Mouse (Mus musculus): ENCODE data around the gene Ddx39b. TPM values are rescaled to one million over a fixed set of nuclear protein-coding genes. Genes with fewer than 3 reads are reported as not detected.

Ddx39b gene
- polyA plus RNA-seq, 1 experiment from 2014 or later = 467 TPM

DNA sequence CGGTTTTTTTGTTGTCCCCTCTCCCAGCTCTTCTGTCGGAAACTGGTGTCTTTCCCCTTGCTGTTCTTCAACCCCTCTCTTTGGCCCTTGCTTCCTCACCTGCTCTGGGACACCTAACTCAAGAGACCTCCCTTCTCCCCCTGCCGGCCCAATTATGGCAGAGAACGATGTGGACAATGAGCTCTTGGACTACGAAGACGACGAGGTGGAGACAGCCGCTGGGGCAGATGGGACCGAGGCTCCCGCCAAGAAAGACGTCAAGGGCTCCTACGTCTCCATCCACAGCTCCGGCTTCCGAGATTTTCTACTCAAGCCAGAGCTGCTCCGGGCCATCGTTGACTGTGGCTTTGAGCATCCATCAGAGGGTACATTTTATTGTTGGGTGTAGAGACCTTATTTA lies 1.5 kb downstream of the Ddx39b start:
- ATAC-seq (ENCODE audit: insufficient number of reproducible peaks, insufficient read depth, low FRiP score, low read depth) = no peak
- H3K9me3 ChIP-seq (ENCODE audit: control insufficient read depth, low read depth, low read length) = no peaks in the 10 kb centered on the region
- H3K27me3 ChIP-seq (ENCODE audit: control insufficient read depth, insufficient read depth, low read length) = no peaks in the 10 kb centered on the region
- WGBS = 5% methylated on average over 16 of the region's 16 CpGs
- peak overlapping the region; percentile 93 for H3K4me2 ChIP-seq (replicated peaks; ENCODE audit: low read depth, low read length)
- peaks cover 27% of the 10 kb centered on the region for H3K4me1 ChIP-seq (ENCODE audit: control insufficient read depth, insufficient read depth, low read length)
- H3K4me3 ChIP-seq (ENCODE audit: low read depth, low read length) = peak overlapping the region; percentile 92
- peak overlapping the region; percentile 98 for H3K27ac ChIP-seq (ENCODE audit: low read length)
- H3K9ac ChIP-seq (replicated peaks; ENCODE audit: low read depth, low read length) = peak overlapping the region; percentile 95
- H3K36me3 ChIP-seq (ENCODE audit: control insufficient read depth, insufficient read depth, low read length) = peaks cover 50% of the 10 kb centered on the region

DNA sequence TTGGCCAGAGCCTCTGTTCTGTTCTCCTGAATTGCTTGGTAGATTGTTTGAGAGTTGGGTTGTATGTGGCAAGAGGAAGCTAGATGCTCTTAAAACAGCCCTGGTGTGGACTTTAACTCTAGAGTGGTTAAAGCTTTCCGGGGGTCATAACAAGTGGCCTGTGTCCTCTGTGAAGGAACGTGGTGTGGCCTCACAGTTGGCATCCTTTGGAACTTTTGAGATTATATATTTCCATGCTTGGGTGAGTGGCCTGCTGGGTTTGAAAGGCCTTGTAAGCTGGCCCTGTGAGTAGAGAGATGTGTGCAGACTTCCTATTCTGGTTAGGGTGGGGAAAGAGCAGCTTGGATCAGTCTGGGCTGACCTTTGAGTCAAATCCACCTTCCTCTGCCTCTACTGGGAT lies 3.5 kb downstream of the Ddx39b start:
- no peak overlapping the region for H3K4me3 ChIP-seq (ENCODE audit: low read depth, low read length)
- H3K4me1 ChIP-seq (ENCODE audit: control insufficient read depth, insufficient read depth, low read length) = peaks cover 26% of the 10 kb centered on the region

DNA sequence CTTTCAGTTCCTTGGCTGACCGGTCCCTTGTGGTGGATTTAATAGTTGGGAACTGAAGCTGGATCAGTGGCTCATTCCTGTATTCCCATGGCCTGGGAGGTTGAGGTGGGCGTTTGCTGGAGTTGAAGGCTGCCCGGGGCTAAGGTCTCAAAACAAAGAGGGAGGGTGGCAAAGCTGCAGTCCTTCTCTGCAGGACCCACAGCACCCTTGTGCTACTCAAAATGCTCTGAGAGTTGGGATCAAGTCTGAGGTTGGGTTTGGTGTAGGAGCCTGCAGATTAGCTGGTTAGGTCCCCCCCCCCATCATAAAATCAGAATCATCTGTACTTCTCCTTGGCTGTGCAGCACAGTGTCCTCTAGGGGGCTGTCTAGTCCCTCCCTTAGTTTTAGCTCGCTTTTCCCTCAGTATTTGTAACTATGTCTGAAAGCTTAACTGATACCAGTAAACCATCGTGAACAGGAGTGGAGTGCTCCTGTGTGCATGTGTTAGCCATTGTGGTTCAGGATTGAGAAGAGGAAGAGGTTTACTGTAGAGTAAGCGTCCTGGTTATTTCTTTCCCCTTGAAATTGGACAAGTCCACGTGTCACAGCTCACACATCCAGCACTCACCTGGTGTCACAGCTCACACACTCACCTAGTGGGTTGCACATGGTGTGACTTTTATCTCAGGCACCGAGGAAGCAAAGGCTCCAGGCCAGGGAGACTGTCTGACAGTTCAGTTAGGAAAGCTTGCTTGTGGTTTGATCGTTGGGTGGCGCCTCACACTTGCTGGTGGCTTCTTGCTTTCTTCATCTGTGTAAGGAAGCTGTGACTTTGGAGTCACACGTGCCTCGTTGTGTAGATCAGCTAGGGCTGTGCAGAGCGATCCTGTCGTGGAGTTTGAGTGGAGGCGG lies 4.4 kb downstream of the Ddx39b start:
- Histone ChIP-seq H3K4me3 (ENCODE audit: low read depth, low read length) (no peak overlapping the region), H3K9me3 (ENCODE audit: control insufficient read depth, low read depth, low read length) (no peaks in the 10 kb centered on the region), H3K4me2 (replicated peaks; ENCODE audit: low read depth, low read length) (no peak overlapping the region), H3K9ac (replicated peaks; ENCODE audit: low read depth, low read length) (no peak overlapping the region), H3K27me3 (ENCODE audit: control insufficient read depth, insufficient read depth, low read length) (no peaks in the 10 kb centered on the region), H3K4me1 (ENCODE audit: control insufficient read depth, insufficient read depth, low read length) (peaks cover 17% of the 10 kb centered on the region), H3K27ac (ENCODE audit: low read length) (no peak overlapping the region), H3K36me3 (ENCODE audit: control insufficient read depth, insufficient read depth, low read length) (peaks cover 79% of the 10 kb centered on the region)
- ATAC-seq (ENCODE audit: insufficient number of reproducible peaks, insufficient read depth, low FRiP score, low read depth) = no peak
- 80% methylated on average over 15 of the region's 15 CpGs for WGBS

More for the DNA sequence above, 3.5 kb downstream of the Ddx39b start:
- Histone ChIP-seq H3K27me3 (ENCODE audit: control insufficient read depth, insufficient read depth, low read length) (no peaks in the 10 kb centered on the region), H3K9ac (replicated peaks; ENCODE audit: low read depth, low read length) (0 out of 2 replicates have a peak overlapping the region, but pooled peaks have one; percentile 4), H3K27ac (ENCODE audit: low read length) (no peak overlapping the region), H3K4me2 (replicated peaks; ENCODE audit: low read depth, low read length) (no peak overlapping the region), H3K36me3 (ENCODE audit: control insufficient read depth, insufficient read depth, low read length) (peaks cover 69% of the 10 kb centered on the region), H3K9me3 (ENCODE audit: control insufficient read depth, low read depth, low read length) (no peaks in the 10 kb centered on the region)
- WGBS = 73% methylated on average over 2 of the region's 2 CpGs
- no peak for ATAC-seq (ENCODE audit: insufficient number of reproducible peaks, insufficient read depth, low FRiP score, low read depth)

DNA sequence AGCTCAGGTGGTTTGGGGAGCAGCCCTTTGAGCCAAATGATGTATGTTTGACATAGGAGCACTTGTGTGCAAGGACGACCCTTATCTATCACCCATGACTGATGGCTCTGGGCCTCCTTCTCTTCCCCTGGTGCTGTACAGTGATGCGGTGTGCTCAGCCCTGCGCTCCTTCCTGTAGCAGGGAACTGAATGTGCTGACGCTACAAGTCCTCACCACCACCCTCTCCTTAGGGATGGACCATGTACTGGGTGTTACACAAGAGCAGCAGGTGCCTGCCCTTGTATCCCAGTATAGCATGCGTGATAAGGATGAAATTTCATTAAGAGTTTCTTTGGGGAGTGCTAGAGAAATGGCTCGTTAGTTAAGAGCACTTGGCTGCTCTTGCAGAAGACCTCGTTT lies 5.6 kb downstream of the Ddx39b start:
- no peak overlapping the region for H3K4me2 ChIP-seq (replicated peaks; ENCODE audit: low read depth, low read length)
- no peak overlapping the region for H3K27ac ChIP-seq (ENCODE audit: low read length)
- H3K27me3 ChIP-seq (ENCODE audit: control insufficient read depth, insufficient read depth, low read length) = no peaks in the 10 kb centered on the region
- no peak for ATAC-seq (ENCODE audit: insufficient number of reproducible peaks, insufficient read depth, low FRiP score, low read depth)
- 79% methylated on average over 7 of the region's 7 CpGs for WGBS
- no peaks in the 10 kb centered on the region for H3K9me3 ChIP-seq (ENCODE audit: control insufficient read depth, low read depth, low read length)
- H3K4me3 ChIP-seq (ENCODE audit: low read depth, low read length) = no peak overlapping the region
- H3K36me3 ChIP-seq (ENCODE audit: control insufficient read depth, insufficient read depth, low read length) = peaks cover 89% of the 10 kb centered on the region
- peaks cover 17% of the 10 kb centered on the region for H3K4me1 ChIP-seq (ENCODE audit: control insufficient read depth, insufficient read depth, low read length)
- H3K9ac ChIP-seq (replicated peaks; ENCODE audit: low read depth, low read length) = no peak overlapping the region

DNA sequence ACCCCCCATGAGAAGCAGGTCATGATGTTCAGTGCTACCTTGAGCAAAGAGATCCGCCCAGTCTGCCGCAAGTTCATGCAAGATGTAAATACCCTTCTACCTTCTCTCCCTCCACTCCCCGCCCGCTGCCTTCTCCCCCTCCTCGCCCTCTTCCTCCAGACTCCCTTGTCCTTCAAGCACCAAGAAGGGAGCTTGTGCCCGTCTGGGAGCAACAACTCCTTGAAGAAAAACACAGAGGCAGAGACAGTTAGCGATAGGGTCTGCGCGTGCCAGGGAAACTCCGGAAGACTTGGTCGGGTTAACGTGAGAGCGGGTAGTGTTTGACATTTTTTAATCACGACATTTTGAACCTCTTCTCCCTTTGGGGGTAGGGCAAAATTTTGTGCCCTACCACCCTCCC lies 7.4 kb downstream of the Ddx39b start:
- Histone ChIP-seq H3K9me3 (ENCODE audit: control insufficient read depth, low read depth, low read length) (no peaks in the 10 kb centered on the region), H3K36me3 (ENCODE audit: control insufficient read depth, insufficient read depth, low read length) (peaks cover 98% of the 10 kb centered on the region), H3K4me2 (replicated peaks; ENCODE audit: low read depth, low read length) (no peak overlapping the region), H3K4me1 (ENCODE audit: control insufficient read depth, insufficient read depth, low read length) (peaks cover 12% of the 10 kb centered on the region), H3K27me3 (ENCODE audit: control insufficient read depth, insufficient read depth, low read length) (no peaks in the 10 kb centered on the region), H3K4me3 (ENCODE audit: low read depth, low read length) (no peak overlapping the region), H3K9ac (replicated peaks; ENCODE audit: low read depth, low read length) (no peak overlapping the region), H3K27ac (ENCODE audit: low read length) (no peak overlapping the region)
- WGBS = 84% methylated on average over 14 of the region's 14 CpGs
- no peak for ATAC-seq (ENCODE audit: insufficient number of reproducible peaks, insufficient read depth, low FRiP score, low read depth)

DNA sequence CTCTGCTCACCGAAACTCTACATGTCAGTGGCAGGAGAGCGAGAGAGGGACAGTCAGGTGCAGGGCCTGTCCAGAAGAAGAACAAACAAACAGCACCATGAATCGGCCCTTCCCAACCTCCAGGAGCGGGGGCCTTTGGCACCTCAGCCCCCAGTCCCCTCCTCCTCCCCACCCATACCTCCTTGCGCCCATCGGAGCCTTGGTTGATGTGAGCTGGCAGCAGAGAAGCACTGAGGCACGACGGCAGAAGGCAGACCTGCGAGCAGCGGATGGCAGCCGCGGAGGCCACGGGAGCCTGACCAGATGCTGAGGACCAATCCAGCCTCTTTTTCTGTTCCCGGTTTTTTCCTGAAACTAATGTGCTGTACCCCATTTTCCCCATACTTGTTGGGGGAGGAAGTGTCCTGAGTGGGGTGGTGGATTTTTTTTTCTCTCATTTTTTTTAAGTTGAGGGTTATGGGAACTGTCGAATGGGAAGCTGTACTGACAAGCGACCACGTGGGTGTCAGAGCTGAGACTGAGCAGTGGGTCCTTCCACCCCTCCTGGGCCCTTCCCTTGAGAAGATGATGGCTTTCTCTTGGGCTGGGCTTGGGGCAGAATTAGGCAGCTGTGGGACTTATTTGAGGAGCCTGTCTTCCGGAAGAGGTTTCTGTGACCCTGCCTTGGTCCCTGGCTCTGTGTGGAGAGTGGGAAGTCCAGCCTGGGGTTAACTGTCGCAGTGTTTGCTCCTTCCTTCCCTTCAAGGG lies 8.1 kb downstream of the Ddx39b start:
- H3K36me3 ChIP-seq (ENCODE audit: control insufficient read depth, insufficient read depth, low read length) = peaks cover 94% of the 10 kb centered on the region
- no peak for ATAC-seq (ENCODE audit: insufficient number of reproducible peaks, insufficient read depth, low FRiP score, low read depth)
- 85% methylated on average over 19 of the region's 19 CpGs for WGBS
- H3K27me3 ChIP-seq (ENCODE audit: control insufficient read depth, insufficient read depth, low read length) = no peaks in the 10 kb centered on the region
- H3K4me3 ChIP-seq (ENCODE audit: low read depth, low read length) = no peak overlapping the region
- H3K9ac ChIP-seq (replicated peaks; ENCODE audit: low read depth, low read length) = no peak overlapping the region
- H3K4me1 ChIP-seq (ENCODE audit: control insufficient read depth, insufficient read depth, low read length) = peaks cover 6% of the 10 kb centered on the region; the same call in 1 of the 2 replicates
- H3K27ac ChIP-seq (ENCODE audit: low read length) = no peak overlapping the region
- no peak overlapping the region for H3K4me2 ChIP-seq (replicated peaks; ENCODE audit: low read depth, low read length)
- H3K9me3 ChIP-seq (ENCODE audit: control insufficient read depth, low read depth, low read length) = no peaks in the 10 kb centered on the region

DNA sequence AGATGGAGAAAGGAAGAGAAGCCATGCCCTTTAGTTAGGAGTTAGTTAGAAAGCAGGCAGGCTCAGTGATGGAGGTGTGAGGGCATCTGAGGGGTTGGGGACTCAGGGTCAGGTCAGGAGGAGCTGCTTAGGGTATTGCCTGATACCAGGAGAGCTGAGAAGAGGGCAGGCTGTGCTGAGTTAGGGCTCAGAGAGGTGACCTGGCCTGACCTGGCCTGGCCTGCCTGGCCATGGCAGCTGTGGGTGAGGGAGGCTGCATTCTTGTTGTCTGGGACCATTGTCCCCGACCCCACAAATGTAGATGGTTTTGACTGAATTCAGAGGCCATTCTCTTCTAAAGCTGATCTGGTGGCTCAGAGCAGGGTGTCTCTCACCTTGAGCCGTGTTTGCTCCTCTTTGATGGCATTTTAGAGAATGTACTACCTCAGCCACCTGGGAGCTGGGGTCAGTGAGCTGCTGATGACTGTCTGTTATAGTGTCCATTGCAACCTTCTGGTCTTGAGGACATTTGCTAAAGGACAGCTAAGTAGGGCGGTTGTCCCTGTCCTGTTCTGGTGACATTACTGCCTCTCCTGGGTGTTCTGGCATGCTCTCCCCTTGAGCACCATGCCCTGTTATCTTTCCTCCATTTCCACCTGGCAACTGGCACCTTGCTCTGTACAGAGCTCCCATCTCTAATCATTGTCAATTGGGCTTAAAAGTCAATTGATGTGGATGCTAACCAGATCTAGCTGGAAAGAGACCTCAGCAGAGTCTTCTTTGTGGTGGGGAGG lies 9.0 kb downstream of the Ddx39b start:
- no peak for ATAC-seq (ENCODE audit: insufficient number of reproducible peaks, insufficient read depth, low FRiP score, low read depth)
- no peak overlapping the region for H3K27ac ChIP-seq (ENCODE audit: low read length)
- no peaks in the 10 kb centered on the region for H3K4me1 ChIP-seq (ENCODE audit: control insufficient read depth, insufficient read depth, low read length)
- H3K9ac ChIP-seq (replicated peaks; ENCODE audit: low read depth, low read length) = no peak overlapping the region
- H3K27me3 ChIP-seq (ENCODE audit: control insufficient read depth, insufficient read depth, low read length) = no peaks in the 10 kb centered on the region
- H3K36me3 ChIP-seq (ENCODE audit: control insufficient read depth, insufficient read depth, low read length) = peaks cover 85% of the 10 kb centered on the region
- no peak overlapping the region for H3K4me3 ChIP-seq (ENCODE audit: low read depth, low read length)
- no peak overlapping the region for H3K4me2 ChIP-seq (replicated peaks; ENCODE audit: low read depth, low read length)
- WGBS = 85% methylated on average over 3 of the region's 3 CpGs
- no peaks in the 10 kb centered on the region for H3K9me3 ChIP-seq (ENCODE audit: control insufficient read depth, low read depth, low read length)

DNA sequence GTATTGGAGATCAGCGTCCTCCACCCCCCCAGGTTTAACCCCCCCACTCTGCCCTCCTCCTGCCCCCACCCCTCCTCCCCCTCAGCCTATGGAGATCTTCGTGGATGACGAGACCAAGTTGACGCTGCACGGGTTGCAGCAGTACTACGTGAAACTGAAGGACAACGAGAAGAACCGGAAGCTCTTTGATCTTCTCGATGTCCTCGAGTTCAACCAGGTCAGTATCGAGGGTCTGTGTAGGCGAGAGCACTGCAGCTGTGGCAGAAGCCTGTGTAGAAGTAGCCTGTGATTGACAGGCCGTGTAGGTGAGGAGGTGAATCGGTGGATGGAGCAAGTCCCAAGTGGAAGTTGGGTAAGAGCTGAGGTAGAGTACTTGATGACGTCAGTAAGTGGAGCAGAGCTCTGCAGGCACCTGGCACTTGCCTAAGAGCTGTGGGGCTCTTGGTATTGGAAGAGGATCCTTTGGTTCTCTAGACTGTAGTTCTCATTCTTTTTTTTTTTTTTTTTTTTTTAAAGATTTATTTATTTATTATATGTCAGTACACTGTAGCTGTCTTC lies 9.7 kb downstream of the Ddx39b start:
- Histone ChIP-seq H3K9ac (replicated peaks; ENCODE audit: low read depth, low read length) (no peak overlapping the region), H3K4me3 (ENCODE audit: low read depth, low read length) (no peak overlapping the region), H3K36me3 (ENCODE audit: control insufficient read depth, insufficient read depth, low read length) (peaks cover 78% of the 10 kb centered on the region), H3K9me3 (ENCODE audit: control insufficient read depth, low read depth, low read length) (no peaks in the 10 kb centered on the region), H3K4me1 (ENCODE audit: control insufficient read depth, insufficient read depth, low read length) (no peaks in the 10 kb centered on the region), H3K4me2 (replicated peaks; ENCODE audit: low read depth, low read length) (no peak overlapping the region), H3K27me3 (ENCODE audit: control insufficient read depth, insufficient read depth, low read length) (no peaks in the 10 kb centered on the region), H3K27ac (ENCODE audit: low read length) (no peak overlapping the region)
- WGBS = 77% methylated on average over 15 of the region's 15 CpGs
- no peak for ATAC-seq (ENCODE audit: insufficient number of reproducible peaks, insufficient read depth, low FRiP score, low read depth)
